Mouse (Mus musculus): ENCODE results near the gene Gm364. TPM values are rescaled to one million over a fixed set of nuclear protein-coding genes. Genes with fewer than 3 reads are reported as not detected.
A peak's percentile ranks its signal among the peaks of the same experiment; 100 is the strongest.

Gm364 gene
- polyA plus RNA-seq, 1 experiment from 2014 or later, result not detected

GRCm38 (mm10) chrX:57401388-57401787, 7.6 kb upstream of the Gm364 start:
- Histone ChIP-seq H3K36me3 (no peaks in the 10 kb centered on the region), H3K4me3 (no peak overlapping the region), H3K4me2 (no peak overlapping the region), H3K27ac (no peak overlapping the region), H3K27me3 (no peaks in the 10 kb centered on the region), H3K9ac (no peak overlapping the region), H3K4me1 (no peaks in the 10 kb centered on the region), H3K9me3 (no peaks in the 10 kb centered on the region)
- WGBS, result 79% methylated on average over 1 of the region's 1 CpGs
- ATAC-seq (ENCODE audit: insufficient number of reproducible peaks, insufficient read depth, low FRiP score, low TSS enrichment, low read depth), result no peak

- no peak overlapping the region for H3K4me2 ChIP-seq
- no peak overlapping the region for H3K27ac ChIP-seq
- H3K27me3 ChIP-seq, result no peaks in the 10 kb centered on the region
- H3K36me3 ChIP-seq, result no peaks in the 10 kb centered on the region
- no peak overlapping the region for H3K4me3 ChIP-seq
- H3K9me3 ChIP-seq, result no peaks in the 10 kb centered on the region
- no peaks in the 10 kb centered on the region for H3K4me1 ChIP-seq
- H3K9ac ChIP-seq, result no peak overlapping the region
- no peak for ATAC-seq (ENCODE audit: insufficient number of reproducible peaks, insufficient read depth, low FRiP score, low TSS enrichment, low read depth)
Observed at GRCm38 (mm10) chrX:57403651-57404050, 5.3 kb upstream of the Gm364 start.

GRCm38 (mm10) chrX:57431610-57432009, 22.7 kb downstream of the Gm364 start:
- WGBS, result 13% methylated on average over 2 of the region's 2 CpGs
- Histone ChIP-seq H3K4me1 (no peaks in the 10 kb centered on the region), H3K9ac (no peak overlapping the region), H3K27ac (no peak overlapping the region), H3K36me3 (no peaks in the 10 kb centered on the region), H3K4me2 (no peak overlapping the region), H3K27me3 (no peaks in the 10 kb centered on the region), H3K9me3 (no peaks in the 10 kb centered on the region), H3K4me3 (no peak overlapping the region)
- no peak for ATAC-seq (ENCODE audit: insufficient number of reproducible peaks, insufficient read depth, low FRiP score, low TSS enrichment, low read depth)

- H3K4me2 ChIP-seq, result no peak overlapping the region
- no peaks in the 10 kb centered on the region for H3K4me1 ChIP-seq
- H3K9ac ChIP-seq, result no peak overlapping the region
- no peak for ATAC-seq (ENCODE audit: insufficient number of reproducible peaks, insufficient read depth, low FRiP score, low TSS enrichment, low read depth)
- 85% methylated on average over 2 of the region's 2 CpGs for WGBS
- H3K36me3 ChIP-seq, result no peaks in the 10 kb centered on the region
- no peaks in the 10 kb centered on the region for H3K9me3 ChIP-seq
- no peak overlapping the region for H3K4me3 ChIP-seq
- no peaks in the 10 kb centered on the region for H3K27me3 ChIP-seq
- no peak overlapping the region for H3K27ac ChIP-seq
Observed at GRCm38 (mm10) chrX:57433897-57434296, 24.9 kb downstream of the Gm364 start.

GRCm38 (mm10) chrX:57503634-57504033, 94.7 kb downstream of the Gm364 start, which contains the start of gene Gpr101:
Gene Gpr101, minus strand, starts transcription at chrX:57503757.
- H3K4me2 ChIP-seq, result peak within 1 kb of the TSS; percentile 59
- ATAC-seq (ENCODE audit: insufficient number of reproducible peaks, insufficient read depth, low FRiP score, low TSS enrichment, low read depth), result no peak
- H3K9ac ChIP-seq, result no peak within 1 kb of the TSS
- no peaks in the 10 kb centered on the region for H3K4me1 ChIP-seq
- peak within 1 kb of the TSS; percentile 34 for H3K4me3 ChIP-seq
- H3K27me3 ChIP-seq, result peaks cover 59% of the 10 kb centered on the region
- no peaks in the 10 kb centered on the region for H3K36me3 ChIP-seq
- no peak within 1 kb of the TSS for H3K27ac ChIP-seq
- WGBS, result 22% methylated on average over 20 of the region's 28 CpGs
- H3K9me3 ChIP-seq, result no peaks in the 10 kb centered on the region

GRCm38 (mm10) chrX:57506247-57506646, 97.3 kb downstream of the Gm364 start:
- H3K9me3 ChIP-seq, result no peaks in the 10 kb centered on the region
- 74% methylated on average over 1 of the region's 1 CpGs for WGBS
- no peak for ATAC-seq (ENCODE audit: insufficient number of reproducible peaks, insufficient read depth, low FRiP score, low TSS enrichment, low read depth)
- H3K9ac ChIP-seq, result no peak overlapping the region
- H3K4me1 ChIP-seq, result no peaks in the 10 kb centered on the region
- H3K4me2 ChIP-seq, result no peak overlapping the region
- H3K27me3 ChIP-seq, result peaks cover 42% of the 10 kb centered on the region
- no peak overlapping the region for H3K27ac ChIP-seq
- H3K4me3 ChIP-seq, result no peak overlapping the region
- H3K36me3 ChIP-seq, result no peaks in the 10 kb centered on the region

- Histone ChIP-seq H3K36me3 (no peaks in the 10 kb centered on the region), H3K9ac (no peak overlapping the region), H3K27ac (no peak overlapping the region), H3K4me1 (no peaks in the 10 kb centered on the region), H3K4me3 (no peak overlapping the region), H3K4me2 (peak overlapping the region; percentile 34), H3K27me3 (peaks cover 19% of the 10 kb centered on the region), H3K9me3 (no peaks in the 10 kb centered on the region)
- ATAC-seq (ENCODE audit: insufficient number of reproducible peaks, insufficient read depth, low FRiP score, low TSS enrichment, low read depth), result no peak
- WGBS, result 40% methylated on average over 28 of the region's 28 CpGs
Observed at GRCm38 (mm10) chrX:57521117-57522095, 112.5 kb downstream of the Gm364 start.

Other genes starting within 250 kb of the Gm364 start
- gene Cd40lg, start 197.0 kb upstream of the Gm364 start, polyA plus RNA-seq (2015; fragmentation: Nextera tagmentation; extraction: Ambion mirVana), result not detected in 2 replicates
- 8.8 and 10.1 TPM in 2 replicates for gene Arhgef6, start 70.4 kb upstream of the Gm364 start, polyA plus RNA-seq (2015; fragmentation: Nextera tagmentation; extraction: Ambion mirVana)
- gene Rbmx, start 16.1 kb upstream of the Gm364 start, polyA plus RNA-seq (2015; fragmentation: Nextera tagmentation; extraction: Ambion mirVana), result 166 and 169 TPM in 2 replicates
- 0.04 and 0.07 TPM in 2 replicates for gene Gpr101, start 94.6 kb downstream of the Gm364 start, polyA plus RNA-seq (2015; fragmentation: Nextera tagmentation; extraction: Ambion mirVana)